Mouse (Mus musculus) midbrain, embryonic 12.5 days (tissue): Measurements from ENCODE around the gene Pex5. TPM values are rescaled to one million over a fixed set of nuclear protein-coding genes. Genes with fewer than 3 reads are reported as not detected.
"Not testable (repeated sequence)": the region's sequence is repeated elsewhere in the genome, so short reads cannot be mapped to it uniquely, and the experiment has no call there.

Experiments
- ATAC-seq: fragments of 200-750 bp; cut with Nextera tagmentation; 2 replicates; pipeline ENCODE4 v1.8.0; 2017; ENCODE audit warnings: low read depth, moderate TSS enrichment, moderate library complexity; ENCODE audit not compliant: low FRiP score
- H3K27ac ChIP-seq: fragments of 300-500 bp; sonication (generic); replicated peaks from 2 replicates; pipeline ENCODE4 v1.5.1; 2016; ENCODE audit warnings: mild to moderate bottlenecking
- H3K27me3 ChIP-seq: fragments of 300-500 bp; sonication (generic); 2 replicates; pipeline ENCODE4 v1.6.1; 2016; ENCODE audit warnings: mild to moderate bottlenecking
- H3K36me3 ChIP-seq: fragments of 300-500 bp; sonication (generic); 2 replicates; pipeline ENCODE4 v1.6.1; 2016
- H3K4me1 ChIP-seq: fragments of 300-500 bp; sonication (generic); 2 replicates; pipeline ENCODE4 v1.6.1; 2016
- H3K4me2 ChIP-seq: fragments of 300-500 bp; sonication (generic); replicated peaks from 2 replicates; pipeline ENCODE4 v1.6.1; 2016; ENCODE audit warnings: mild to moderate bottlenecking, moderate library complexity
- H3K4me3 ChIP-seq: fragments of 300-500 bp; sonication (generic); 2 replicates; pipeline ENCODE4 v1.5.1; 2016; ENCODE audit warnings: mild to moderate bottlenecking
- H3K9ac ChIP-seq: fragments of 300-500 bp; sonication (generic); replicated peaks from 2 replicates; pipeline ENCODE4 v1.6.1; 2016; ENCODE audit warnings: mild to moderate bottlenecking, moderate library complexity
- H3K9me3 ChIP-seq: fragments of 300-500 bp; sonication (generic); 2 replicates; pipeline ENCODE4 v1.6.1; 2016; ENCODE audit warnings: mild to moderate bottlenecking
- WGBS: fragments of 180-500 bp; shearing (Covaris S2); methylation state at CpG from one replicate; pipeline ENCODE4 v1.1.7; 2016; 5-methylcytosine and 5-hydroxymethylcytosine counted together
- polyA plus RNA-seq: library from polyadenylated mRNA; unstranded; fragments of >200 nt; fragmentation: Nextera tagmentation; extraction: Ambion mirVana; gene quantifications from 2 replicates; pipeline ENCODE4 v1.2.1, GENCODE M21; 2016

Pex5 gene
- polyA plus RNA-seq, 1 experiment from 2014 or later, result 64.7 TPM

DNA sequence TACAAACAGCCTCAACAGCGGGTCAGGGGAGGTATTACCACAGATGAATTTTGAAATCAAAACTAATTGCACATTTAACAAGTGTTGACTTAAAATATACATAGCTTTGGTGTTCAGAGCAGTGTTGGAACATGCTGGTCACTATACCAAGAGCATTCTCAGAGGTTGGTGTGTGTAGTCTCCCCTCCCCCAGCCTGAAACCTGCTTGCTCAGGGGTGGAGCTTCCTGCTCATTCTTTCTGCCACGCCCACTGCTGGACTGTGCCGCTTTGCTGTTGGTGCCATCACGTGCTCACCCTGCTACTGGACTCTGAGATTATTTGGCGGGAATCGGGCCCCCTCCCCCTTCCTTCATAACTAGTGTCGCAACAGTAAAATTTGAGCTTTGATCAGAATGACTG, 10.2 kb upstream of the Pex5 start:
- H3K4me2 ChIP-seq, H3K36me3 ChIP-seq, H3K9ac ChIP-seq, H3K4me3 ChIP-seq, ATAC-seq, H3K27me3 ChIP-seq, H3K4me1 ChIP-seq, H3K9me3 ChIP-seq, H3K27ac ChIP-seq: not testable (repeated sequence)
- 57% methylated on average over 7 of the region's 7 CpGs for WGBS

DNA sequence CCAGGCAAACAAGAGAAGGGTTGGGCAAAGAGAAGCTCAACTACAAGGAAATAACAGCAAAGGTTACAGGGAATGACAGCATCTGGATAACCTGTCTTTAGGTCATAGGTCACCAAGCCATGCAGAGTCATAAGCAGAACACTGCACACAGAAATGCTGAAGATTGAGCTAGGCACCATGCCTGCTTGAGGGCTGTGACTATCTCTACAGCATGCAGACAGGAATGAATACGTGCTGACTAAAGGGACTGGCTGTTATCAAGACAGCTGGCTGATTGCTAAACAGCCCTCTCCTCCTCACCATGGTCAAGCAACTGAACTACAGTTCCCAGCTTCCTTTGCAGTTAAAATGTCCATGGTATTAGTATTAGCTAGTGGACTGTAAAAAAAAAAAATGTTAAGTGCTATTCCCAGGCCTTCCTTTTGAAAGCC, 9.2 kb upstream of the Pex5 start:
- H3K9me3 ChIP-seq, result no peaks in the 10 kb centered on the region
- no peak overlapping the region for H3K9ac ChIP-seq
- H3K36me3 ChIP-seq, result no peaks in the 10 kb centered on the region
- H3K4me2 ChIP-seq, result no peak overlapping the region
- no peaks in the 10 kb centered on the region; the same call in 1 of the 2 replicates for H3K4me1 ChIP-seq
- H3K27me3 ChIP-seq, result no peaks in the 10 kb centered on the region
- ATAC-seq, result no peak
- H3K4me3 ChIP-seq, result no peak overlapping the region
- 65% methylated on average over 1 of the region's 1 CpGs for WGBS
- H3K27ac ChIP-seq, result no peak overlapping the region

DNA sequence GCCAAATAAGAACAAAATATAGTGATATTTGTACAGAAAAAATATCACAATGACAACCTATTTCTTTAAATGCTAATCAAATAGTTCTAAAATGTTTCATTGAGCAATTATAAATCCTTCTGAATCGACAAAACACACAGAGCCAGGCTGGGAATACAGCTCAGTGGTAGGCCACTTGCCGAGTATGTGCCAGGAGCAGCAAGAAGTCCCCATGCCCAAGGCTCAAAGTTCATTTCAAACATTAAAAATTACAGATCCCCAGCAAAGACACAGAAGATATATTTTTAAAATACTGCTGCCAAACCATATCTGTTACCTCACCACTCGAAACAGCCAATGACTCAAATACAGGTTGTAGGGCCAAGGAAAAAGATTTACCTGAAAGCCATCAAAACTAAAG, 3.8 kb upstream of the Pex5 start:
- H3K9ac ChIP-seq, result no peak overlapping the region
- H3K9me3 ChIP-seq, result no peaks in the 10 kb centered on the region
- no peaks in the 10 kb centered on the region for H3K36me3 ChIP-seq
- 80% methylated on average over 3 of the region's 3 CpGs for WGBS
- H3K4me3 ChIP-seq, result no peak overlapping the region
- H3K27me3 ChIP-seq, result no peaks in the 10 kb centered on the region
- H3K27ac ChIP-seq, result no peak overlapping the region
- no peak for ATAC-seq
- no peak overlapping the region for H3K4me2 ChIP-seq
- peaks cover 5% of the 10 kb centered on the region for H3K4me1 ChIP-seq

DNA sequence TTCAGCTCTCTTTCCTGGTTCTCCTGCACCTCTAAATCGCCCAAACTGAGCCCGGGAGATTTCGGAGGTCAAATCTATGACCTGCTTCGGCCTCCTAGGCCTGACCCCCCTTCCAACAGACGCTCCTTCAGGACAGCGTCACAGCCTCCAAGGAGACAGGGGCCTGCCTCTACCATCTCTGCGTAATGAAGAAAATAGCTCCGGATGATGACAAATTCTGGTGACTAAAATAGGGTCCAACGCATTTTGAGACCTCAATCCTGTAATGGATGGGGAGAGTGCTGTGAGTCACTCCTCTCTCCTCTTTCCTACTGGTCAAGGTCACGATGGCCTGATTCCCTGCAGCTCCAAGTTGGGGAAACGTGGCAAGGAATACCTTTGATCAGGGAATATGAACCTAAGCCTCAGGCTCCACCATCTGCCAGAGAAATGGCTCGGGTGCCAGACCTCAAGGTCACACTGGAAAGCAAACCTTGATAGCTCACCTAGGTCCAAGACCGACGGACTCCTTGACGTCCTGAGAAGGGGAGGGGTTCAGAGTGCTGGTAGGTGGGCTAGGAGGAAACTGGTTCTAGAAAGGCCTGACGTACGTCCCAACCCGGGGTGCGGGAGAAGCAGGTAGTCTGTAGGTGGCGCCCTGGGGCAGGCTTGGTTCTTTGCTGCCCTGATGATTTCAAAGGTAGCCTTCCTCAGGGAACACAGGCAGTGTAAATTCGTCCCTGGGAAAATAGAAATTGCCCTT, 651 bp upstream of the Pex5 start:
- no peaks in the 10 kb centered on the region for H3K27me3 ChIP-seq
- peak overlapping the region; percentile 73 for H3K4me2 ChIP-seq
- peaks cover 5% of the 10 kb centered on the region for H3K4me1 ChIP-seq
- 7% methylated on average over 21 of the region's 21 CpGs for WGBS
- no peaks in the 10 kb centered on the region for H3K9me3 ChIP-seq
- peak overlapping the region; percentile 92 for H3K4me3 ChIP-seq
- H3K36me3 ChIP-seq, result peaks cover 22% of the 10 kb centered on the region
- ATAC-seq, result peak; percentile 65
- peak overlapping the region; percentile 61 for H3K27ac ChIP-seq
- peak overlapping the region; percentile 31 for H3K9ac ChIP-seq

DNA sequence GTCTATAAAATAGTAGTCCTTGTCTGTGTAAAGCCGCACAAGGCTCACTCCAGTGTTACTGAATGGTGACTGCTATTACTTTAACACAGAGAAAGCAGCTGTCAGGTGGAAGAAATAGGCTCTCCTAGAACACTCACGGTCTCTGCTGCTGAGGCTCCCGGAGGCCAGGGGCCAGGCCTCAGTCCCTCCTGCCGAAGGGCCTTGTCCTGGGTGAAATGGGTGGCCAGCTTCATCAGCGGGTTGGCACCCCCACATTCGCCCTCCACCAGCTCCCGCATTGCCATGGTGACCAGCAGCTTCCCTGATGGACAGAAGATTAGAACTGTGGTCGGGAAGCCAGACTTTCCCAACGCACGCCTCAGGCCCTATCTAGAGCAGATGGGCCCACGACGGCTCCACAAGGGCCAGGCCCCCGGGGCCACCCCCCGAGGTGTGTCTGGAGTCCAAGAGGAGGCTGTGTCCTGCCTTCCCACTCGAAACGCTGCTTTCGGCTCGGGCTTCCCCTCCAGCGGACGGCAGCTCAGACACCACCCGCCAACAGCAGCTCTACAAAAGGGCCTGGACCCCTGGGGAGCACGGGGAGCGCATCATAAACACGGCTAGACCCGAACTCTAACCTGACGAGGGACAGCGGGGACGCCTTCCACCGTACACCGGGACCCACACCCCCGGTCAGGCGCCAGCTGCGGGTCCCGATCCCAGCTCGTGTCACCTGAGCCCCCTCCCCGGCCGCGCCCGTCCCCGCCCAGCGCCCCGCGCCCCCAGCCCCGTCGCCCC, 529 bp downstream of the Pex5 start:
- WGBS, result 1% methylated on average over 43 of the region's 45 CpGs
- Histone ChIP-seq H3K4me3 (peak overlapping the region; percentile 92), H3K9ac (peak overlapping the region; percentile 82), H3K4me2 (peak overlapping the region; percentile 73), H3K27me3 (no peaks in the 10 kb centered on the region), H3K9me3 (no peaks in the 10 kb centered on the region), H3K27ac (peak overlapping the region; percentile 56), H3K36me3 (peaks cover 22% of the 10 kb centered on the region), H3K4me1 (peaks cover 5% of the 10 kb centered on the region)
- peak; percentile 69 for ATAC-seq

DNA sequence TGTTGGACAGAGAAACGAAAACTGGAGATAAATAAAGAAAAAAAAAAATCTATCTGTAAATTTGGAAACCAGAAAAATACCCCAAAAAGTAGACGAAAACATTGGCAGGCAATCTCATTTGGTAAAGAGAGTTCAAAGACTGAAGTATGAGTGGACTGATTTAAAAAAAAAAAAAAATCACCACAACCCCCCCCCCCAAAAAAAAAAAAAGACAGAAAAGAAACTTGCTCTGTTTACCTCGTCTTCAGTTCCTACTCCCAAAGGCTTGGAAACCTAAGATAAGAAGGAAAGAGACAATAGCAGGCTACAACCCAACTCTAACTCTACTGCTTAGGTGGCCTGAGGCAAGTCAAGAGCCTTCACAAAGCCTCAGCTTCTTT, 1.1 kb downstream of the Pex5 start:
- WGBS, result 68% methylated on average over 3 of the region's 3 CpGs
- Histone ChIP-seq H3K27ac (peak overlapping the region; percentile 56), H3K27me3 (no peaks in the 10 kb centered on the region), H3K4me2 (peak overlapping the region; percentile 73), H3K36me3 (peaks cover 27% of the 10 kb centered on the region), H3K4me1 (peaks cover 5% of the 10 kb centered on the region), H3K4me3 (peak overlapping the region; percentile 92), H3K9me3 (no peaks in the 10 kb centered on the region), H3K9ac (peak overlapping the region; percentile 82; the same call in 1 of the 2 replicates)
- ATAC-seq, result no peak

DNA sequence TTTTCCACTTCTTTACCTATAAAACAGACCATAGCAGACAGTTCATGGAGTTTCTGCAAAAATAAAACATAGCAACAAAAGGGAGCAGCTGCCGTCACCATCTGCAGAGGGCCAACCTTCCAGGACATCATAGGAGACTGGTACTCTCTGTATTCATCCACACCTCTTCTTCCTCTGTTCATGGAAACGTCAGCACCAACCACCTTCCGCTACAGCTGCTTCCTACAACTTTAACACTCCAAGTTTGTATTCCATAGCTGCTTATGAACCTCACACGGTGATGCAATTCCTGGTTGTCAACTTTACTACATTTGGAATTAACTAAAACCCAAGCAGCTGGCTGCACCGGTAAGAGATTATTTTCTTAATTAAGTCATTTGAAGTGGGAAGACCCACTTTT, 6.5 kb downstream of the Pex5 start:
- H3K27me3 ChIP-seq, result no peaks in the 10 kb centered on the region
- no peak overlapping the region for H3K4me3 ChIP-seq
- peaks cover 68% of the 10 kb centered on the region for H3K36me3 ChIP-seq
- no peak for ATAC-seq
- no peak overlapping the region for H3K9ac ChIP-seq
- H3K27ac ChIP-seq, result no peak overlapping the region
- H3K9me3 ChIP-seq, result no peaks in the 10 kb centered on the region
- no peak overlapping the region for H3K4me2 ChIP-seq
- H3K4me1 ChIP-seq, result no peaks in the 10 kb centered on the region
- WGBS, result 91% methylated on average over 5 of the region's 5 CpGs

DNA sequence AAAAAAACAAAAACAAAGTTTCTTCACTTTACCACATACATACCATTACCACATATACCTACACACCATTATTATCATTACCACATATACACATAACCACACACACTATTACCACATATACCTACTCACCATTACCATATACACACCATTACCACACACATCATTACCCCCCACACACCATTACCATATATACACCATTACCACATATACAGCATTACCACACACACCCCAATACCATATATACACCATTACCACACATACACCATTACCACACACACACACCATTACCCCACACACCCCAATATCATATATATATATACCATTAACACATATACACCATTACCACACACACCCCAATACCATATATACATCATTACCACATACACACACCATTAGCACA, 7.7 kb downstream of the Pex5 start:
- peaks cover 72% of the 10 kb centered on the region for H3K36me3 ChIP-seq
- no peaks in the 10 kb centered on the region for H3K27me3 ChIP-seq
- H3K9me3 ChIP-seq, result no peaks in the 10 kb centered on the region
- H3K4me2 ChIP-seq, result no peak overlapping the region
- H3K4me3 ChIP-seq, result no peak overlapping the region
- H3K9ac ChIP-seq, result no peak overlapping the region
- H3K4me1 ChIP-seq, result no peaks in the 10 kb centered on the region
- ATAC-seq, result no peak; the same call in 1 of the 2 replicates
- no peak overlapping the region for H3K27ac ChIP-seq

DNA sequence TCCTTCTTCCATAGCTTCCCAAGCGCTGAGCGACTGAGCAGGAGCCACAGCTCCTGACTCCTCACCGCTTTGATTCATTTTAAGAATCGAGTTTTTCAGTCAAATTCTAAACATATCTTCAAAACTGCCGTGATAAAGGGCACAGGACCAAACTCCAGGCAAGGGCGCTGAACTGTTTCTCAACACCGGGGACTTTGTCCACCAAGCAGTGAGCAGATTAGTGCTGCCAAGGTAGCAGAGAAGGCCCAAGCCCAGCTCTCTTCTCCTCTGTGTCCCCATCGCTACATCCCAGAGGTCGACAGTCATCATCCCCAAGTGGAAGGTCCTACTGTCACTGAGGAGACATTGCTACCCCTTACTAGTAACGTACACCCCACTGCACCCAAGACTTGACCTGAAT, 8.5 kb downstream of the Pex5 start:
- Histone ChIP-seq H3K9me3 (no peaks in the 10 kb centered on the region), H3K4me3 (no peak overlapping the region), H3K9ac (no peak overlapping the region), H3K4me1 (no peaks in the 10 kb centered on the region), H3K27me3 (no peaks in the 10 kb centered on the region), H3K27ac (no peak overlapping the region), H3K36me3 (peaks cover 71% of the 10 kb centered on the region), H3K4me2 (no peak overlapping the region)
- no peak for ATAC-seq
- WGBS, result 93% methylated on average over 10 of the region's 10 CpGs

DNA sequence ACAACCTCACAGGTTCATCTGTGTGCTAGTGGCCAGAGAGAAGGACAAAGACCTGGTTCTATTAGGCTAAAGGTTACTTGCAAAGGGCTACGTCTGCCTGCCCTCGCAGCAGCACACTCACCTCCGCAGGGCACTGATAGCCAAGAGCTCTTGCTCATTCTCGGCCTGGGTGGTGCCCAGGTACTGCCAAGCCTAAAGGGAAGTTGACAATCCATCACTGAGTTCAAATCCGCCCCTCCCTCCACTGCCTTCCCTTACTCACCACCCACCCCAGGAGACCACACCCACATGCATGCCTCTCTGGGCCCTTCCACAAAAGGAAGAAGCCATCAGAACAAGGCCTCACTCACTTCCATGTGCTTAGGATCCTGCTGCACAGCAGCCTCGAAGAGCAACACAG, 15.1 kb downstream of the Pex5 start:
- H3K36me3 ChIP-seq, result peaks cover 85% of the 10 kb centered on the region
- 94% methylated on average over 6 of the region's 6 CpGs for WGBS

DNA sequence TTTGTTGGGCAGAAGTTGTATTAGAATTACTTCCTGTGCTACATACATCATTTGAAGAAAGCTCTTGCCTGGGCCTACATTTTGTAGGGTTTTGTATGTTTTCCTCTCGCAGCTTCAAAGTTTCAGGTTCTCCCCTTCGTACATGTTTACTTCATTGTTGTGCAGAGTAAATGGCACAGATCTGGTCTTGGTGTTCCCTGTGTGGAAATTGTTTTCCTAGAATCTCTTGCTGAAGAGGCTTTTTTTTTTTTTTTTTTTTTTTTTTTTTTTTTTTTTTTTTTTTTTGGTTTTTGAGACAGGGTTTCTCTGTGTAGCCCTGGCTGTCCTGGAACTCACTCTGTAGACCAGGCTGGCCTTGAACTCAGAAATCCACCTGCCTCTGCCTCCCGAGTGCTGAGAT, 19.9 kb downstream of the Pex5 start:
- H3K4me2 ChIP-seq, H3K27ac ChIP-seq, H3K4me1 ChIP-seq, H3K27me3 ChIP-seq, H3K9me3 ChIP-seq, ATAC-seq, H3K9ac ChIP-seq, H3K4me3 ChIP-seq: not testable (repeated sequence)
- H3K36me3 ChIP-seq, result peaks cover 40% of the 10 kb centered on the region
- 94% methylated on average over 3 of the region's 3 CpGs for WGBS

More for the DNA sequence above, 15.1 kb downstream of the Pex5 start:
- no peak overlapping the region for H3K27ac ChIP-seq
- H3K9ac ChIP-seq, result no peak overlapping the region
- H3K4me3 ChIP-seq, result no peak overlapping the region
- H3K27me3 ChIP-seq, result no peaks in the 10 kb centered on the region
- H3K9me3 ChIP-seq, result no peaks in the 10 kb centered on the region
- H3K4me1 ChIP-seq, result no peaks in the 10 kb centered on the region
- ATAC-seq, result no peak
- no peak overlapping the region for H3K4me2 ChIP-seq

DNA sequence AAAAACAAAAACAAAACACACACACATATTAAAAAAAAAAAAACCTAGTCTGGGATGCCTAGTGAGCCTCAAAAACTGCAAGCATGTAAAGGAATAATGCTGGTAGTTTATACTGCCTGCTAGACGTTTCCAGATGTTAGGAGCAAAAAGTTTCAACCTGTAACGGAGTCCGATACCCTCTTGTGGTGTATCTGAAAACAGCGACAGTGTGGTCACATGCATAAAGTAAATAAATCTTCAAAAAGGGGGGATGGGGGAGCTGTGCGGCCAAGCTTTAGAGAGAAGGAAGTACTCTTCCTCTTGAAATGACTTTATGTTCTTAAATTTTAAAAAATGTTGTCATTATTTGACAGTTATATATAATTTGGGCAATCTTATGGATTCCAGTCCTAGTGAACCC, 34.7 kb downstream of the Pex5 start:
- no peaks in the 10 kb centered on the region for H3K4me1 ChIP-seq
- no peak overlapping the region for H3K9ac ChIP-seq
- no peaks in the 10 kb centered on the region for H3K9me3 ChIP-seq
- H3K4me3 ChIP-seq, result no peak overlapping the region
- WGBS, result 61% methylated on average over 5 of the region's 5 CpGs
- no peak for ATAC-seq
- no peak overlapping the region for H3K4me2 ChIP-seq
- H3K36me3 ChIP-seq, result no peaks in the 10 kb centered on the region
- no peaks in the 10 kb centered on the region for H3K27me3 ChIP-seq
- H3K27ac ChIP-seq, result no peak overlapping the region
